14 mouse cellular contexts compared by ENCODE assay signal in the genomic region with DNA sequence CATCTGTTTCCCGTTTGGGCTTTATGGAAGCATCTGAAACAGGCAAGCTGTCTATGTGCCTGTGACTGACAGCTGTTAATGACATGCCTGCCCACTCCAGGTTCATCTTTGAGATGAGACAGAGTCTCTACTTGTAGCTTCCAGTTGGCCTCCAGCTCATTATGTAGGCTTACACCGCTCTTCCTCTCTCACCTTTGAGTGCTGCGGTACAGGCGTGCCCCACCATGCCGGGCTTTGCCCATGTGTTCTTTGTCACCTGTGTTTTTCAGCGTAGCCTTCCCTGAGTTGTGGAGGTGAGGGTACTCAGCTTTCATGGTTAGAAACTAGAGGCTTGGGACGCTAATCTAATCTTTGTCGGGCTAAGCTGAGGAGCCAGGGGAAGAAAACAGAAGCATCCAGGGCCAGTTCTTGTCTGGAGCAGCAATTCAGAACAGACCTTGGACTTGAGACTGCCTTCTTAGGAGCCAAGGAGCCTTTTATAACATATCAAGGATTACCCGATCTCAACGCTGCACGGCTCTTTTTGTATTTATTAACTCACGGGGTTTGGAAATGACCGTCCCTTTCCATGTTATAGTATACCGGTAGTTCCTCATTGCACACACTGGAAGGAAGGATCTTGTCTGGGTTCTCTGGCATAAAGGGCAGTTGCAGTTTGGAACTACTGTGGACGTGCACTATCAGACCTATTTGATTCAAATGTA. TPM values are rescaled to one million over a fixed set of nuclear protein-coding genes. Genes with fewer than 3 reads are reported as not detected.
DNase-seq lines count a peak whose midpoint lies in the region; ATAC-seq and TF ChIP-seq lines count a peak whose summit lies in the region.
"Had no signal": no experiment of that assay in that cellular context is flagged by ENCODE, and none has a peak within 500 bp of the region (broad histone marks: within the 10 kb centered on the region; RNA-seq: fewer than 3 reads in every experiment).

No protein-coding gene starts in this region.

- TF ChIP-seq POLR2A in small intestine, adult 2 months (IDR thresholded peaks at IDR 0.05; ENCODE audit: low read depth, low read length): no peak

- no peak overlapping the region for H3K4me3 ChIP-seq in heart, embryonic 14.5 days (ENCODE audit: control insufficient read depth in 1 of 2, insufficient read depth in 1 of 2, low read depth in 1 of 2, low read length in 2 of 2)
- H3K4me3 ChIP-seq in left cerebral cortex, adult 2 months: no peak overlapping the region
- no peak overlapping the region for H3K4me3 ChIP-seq in kidney, embryonic 16.5 days (ENCODE audit: low read length)
- H3K4me3 ChIP-seq in small intestine, adult 2 months (ENCODE audit: low read depth, low read length): no peak overlapping the region; the same call in 1 of the 2 replicates
- H3K4me3 ChIP-seq: limb, embryonic 12.5 days; megakaryocyte, embryonic 14.5 days; neural tube, embryonic 15.5 days had no signal

- no peaks in the 10 kb centered on the region for H3K36me3 ChIP-seq in heart, embryonic 14.5 days (ENCODE audit: control insufficient read depth, insufficient read depth, low read length)
- H3K36me3 ChIP-seq in kidney, embryonic 16.5 days (ENCODE audit: insufficient read depth, low read length): no peaks in the 10 kb centered on the region
- no peaks in the 10 kb centered on the region for H3K36me3 ChIP-seq in small intestine, adult 2 months (ENCODE audit: control insufficient read depth, insufficient read depth, low read length)
- H3K36me3 ChIP-seq: limb, embryonic 12.5 days; neural tube, embryonic 15.5 days had no signal

- no peak for ATAC-seq in heart, embryonic 14.5 days (ENCODE audit: insufficient number of reproducible peaks, insufficient read depth, low FRiP score, low read depth)
- ATAC-seq in kidney, embryonic 16.5 days (ENCODE audit: low FRiP score, low TSS enrichment): no peak
- ATAC-seq: activated CD4-positive, CD25-positive, alpha-beta regulatory T cell, adult 4 months had no signal

- no peaks in the 10 kb centered on the region for H3K9me3 ChIP-seq in heart, embryonic 14.5 days (ENCODE audit: control insufficient read depth, low read length)
- H3K9me3 ChIP-seq in kidney, embryonic 16.5 days (ENCODE audit: low read length): no peaks in the 10 kb centered on the region
- H3K9me3 ChIP-seq: limb, embryonic 12.5 days; megakaryocyte, embryonic 14.5 days; neural tube, embryonic 15.5 days had no signal

- peak overlapping the region; percentile 6 to 84 for H3K27ac ChIP-seq in heart, embryonic 14.5 days (replicated peaks in 1 of 2; ENCODE audit: control insufficient read depth in 1 of 2, insufficient read depth in 1 of 2, low read depth in 2 of 2, low read length in 2 of 2)
- H3K27ac ChIP-seq in left cerebral cortex, adult 2 months: 0 out of 2 replicates have a peak overlapping the region, but pooled peaks have one; percentile 24
- H3K27ac ChIP-seq in kidney, embryonic 16.5 days (ENCODE audit: low read length): 0 out of 2 replicates have a peak overlapping the region, but pooled peaks have one; percentile 42
- peak overlapping the region; percentile 97 for H3K27ac ChIP-seq in small intestine, adult 2 months (ENCODE audit: insufficient read depth, low read depth, low read length)
- H3K27ac ChIP-seq: limb, embryonic 12.5 days; neural tube, embryonic 15.5 days had no signal

- H3K4me1 ChIP-seq in heart, embryonic 14.5 days (ENCODE audit: control insufficient read depth in 2 of 2, insufficient read depth in 2 of 2, low read length in 2 of 2): peaks cover 41 to 69% of the 10 kb centered on the region in 2 experiments
- peaks cover 16% of the 10 kb centered on the region for H3K4me1 ChIP-seq in kidney, embryonic 16.5 days (ENCODE audit: insufficient read depth, low read length)
- peaks cover 35% of the 10 kb centered on the region for H3K4me1 ChIP-seq in small intestine, adult 2 months (ENCODE audit: control insufficient read depth, insufficient read depth, insufficient read length, low read length)

- WGBS in heart, embryonic 14.5 days: 67% methylated on average over 15 of the region's 15 CpGs
- WGBS in kidney, embryonic 16.5 days: 90% methylated on average over 15 of the region's 15 CpGs
- WGBS in small intestine, adult 2 months: 33% methylated on average over 15 of the region's 15 CpGs

- H3K4me2 ChIP-seq in heart, embryonic 14.5 days (ENCODE audit: low read length): 0 out of 2 replicates have a peak overlapping the region, but pooled peaks have one; percentile 16
- no peak overlapping the region for H3K4me2 ChIP-seq in kidney, embryonic 16.5 days (replicated peaks; ENCODE audit: low read depth, low read length)
- H3K4me2 ChIP-seq: limb, embryonic 12.5 days; neural tube, embryonic 15.5 days had no signal

- no peak for TF ChIP-seq CTCF in left cerebral cortex, adult 2 months (IDR thresholded peaks at IDR 0.05)
- no peak for TF ChIP-seq CTCF in small intestine, adult 2 months (IDR thresholded peaks at IDR 0.05; ENCODE audit: extremely low read depth, insufficient read length, insufficient replicate concordance, low read depth, low read length)

- H3K9ac ChIP-seq in heart, embryonic 14.5 days (ENCODE audit: low read length): no peak overlapping the region
- H3K9ac ChIP-seq in kidney, embryonic 16.5 days (replicated peaks; ENCODE audit: low read length): no peak overlapping the region
- H3K9ac ChIP-seq: limb, embryonic 12.5 days; neural tube, embryonic 15.5 days had no signal

- intact Hi-C loops in heart, postnatal 14 days (cut with DNase I): no loop called here
- intact Hi-C loops in left cerebral cortex, adult 2 months (cut with DNase I): no loop called here

- H3K27me3 ChIP-seq in heart, embryonic 14.5 days (ENCODE audit: control insufficient read depth, insufficient read depth, low read length): no peaks in the 10 kb centered on the region
- H3K27me3 ChIP-seq in kidney, embryonic 16.5 days (ENCODE audit: insufficient read depth, low read length): no peaks in the 10 kb centered on the region
- no peaks in the 10 kb centered on the region for H3K27me3 ChIP-seq in small intestine, adult 2 months (ENCODE audit: control insufficient read depth, insufficient read depth, low read length)
- H3K27me3 ChIP-seq: CH12.LX; limb, embryonic 12.5 days; megakaryocyte, embryonic 14.5 days; neural tube, embryonic 15.5 days had no signal

- DNase-seq in heart, postnatal 14 days: no peak
- DNase-seq in left cerebral cortex, adult 2 months (ENCODE audit: extremely low spot score in 1 of 2, low spot score in 2 of 2): no peak
- no peak for DNase-seq in left cerebral cortex, adult 11 months (ENCODE audit: low spot score)
- DNase-seq in B cell, adult 2 months: no peak
- DNase-seq: cerebellum, postnatal 36 days; thymus, adult 2 months had no signal

RNA-seq across cellular contexts. Expression of a gene that starts 40.6 kb away (rescaled TPM):
- 13.6 and 15.9 TPM in 2 replicates for polyA plus RNA-seq in heart, embryonic 14.5 days (2014; fragmentation: Nextera tagmentation; extraction: Ambion mirVana)
- 100 to 1,000 TPM; 176 to 186 TPM for total RNA-seq in heart, postnatal 14 days (2021)
- total RNA-seq in left cerebral cortex, adult 2 months (2021): 100 to 1,000 TPM; 173 to 176 TPM
- 6.3 and 7.2 TPM in 2 replicates for polyA plus RNA-seq in kidney, embryonic 16.5 days (2015; fragmentation: Nextera tagmentation; extraction: Ambion mirVana)
- polyA plus RNA-seq in small intestine, adult 2 months (2012; rRNA removed): 29.3 and 40.6 TPM in 2 replicates

Comparison
In these comparisons a context has a peak if more than half of its experiments do, and no peak if none do; other contexts are left out.
1. H3K27ac ChIP-seq: peak in every context shown above with its lines; median percentile 97 in small intestine, adult 2 months; 45 in heart, embryonic 14.5 days; 42 in kidney, embryonic 16.5 days; 24 in left cerebral cortex, adult 2 months.